Mouse (Mus musculus): Measurements from ENCODE around the gene Lsamp. TPM values are rescaled to one million over a fixed set of nuclear protein-coding genes. Genes with fewer than 3 reads are reported as not detected.

Gene Lsamp
- total and polyA plus RNA-seq, 2 experiments from 2014 or later = 122 to 157 TPM

GRCm38 (mm10) chr16:40316199-40316598 lies 332.0 kb downstream of the Lsamp start:
- H3K4me2 ChIP-seq (ENCODE audit: low read depth, low read length) = no peak overlapping the region
- H3K9me3 ChIP-seq (ENCODE audit: low read length) = no peaks in the 10 kb centered on the region
- H3K4me3 ChIP-seq (ENCODE audit: low read length) = no peak overlapping the region
- ATAC-seq = no peak
- H3K36me3 ChIP-seq (ENCODE audit: insufficient read depth, low read length) = no peaks in the 10 kb centered on the region
- 83% methylated on average over 2 of the region's 2 CpGs for WGBS
- peak; percentile 23 for DNase-seq (ENCODE audit: low spot score)
- H3K4me1 ChIP-seq (ENCODE audit: insufficient read depth, low read length) = no peaks in the 10 kb centered on the region
- H3K9ac ChIP-seq (replicated peaks; ENCODE audit: low read length) = no peak overlapping the region
- H3K27me3 ChIP-seq (ENCODE audit: insufficient read depth, low read length) = no peaks in the 10 kb centered on the region
- no peak overlapping the region for H3K27ac ChIP-seq
- no peak for TF ChIP-seq CTCF (IDR thresholded peaks at IDR 0.05; ENCODE audit: low read depth)

GRCm38 (mm10) chr16:40324811-40325210 lies 340.6 kb downstream of the Lsamp start:
- Histone ChIP-seq H3K36me3 (ENCODE audit: insufficient read depth, low read length) (no peaks in the 10 kb centered on the region), H3K27me3 (ENCODE audit: insufficient read depth, low read length) (no peaks in the 10 kb centered on the region), H3K9ac (replicated peaks; ENCODE audit: low read length) (no peak overlapping the region), H3K27ac (no peak overlapping the region), H3K4me1 (ENCODE audit: insufficient read depth, low read length) (no peaks in the 10 kb centered on the region), H3K9me3 (ENCODE audit: low read length) (no peaks in the 10 kb centered on the region), H3K4me3 (ENCODE audit: low read length) (no peak overlapping the region), H3K4me2 (ENCODE audit: low read depth, low read length) (no peak overlapping the region)
- DNase-seq (ENCODE audit: low spot score) = peak; percentile 25
- TF ChIP-seq CTCF (IDR thresholded peaks at IDR 0.05; ENCODE audit: low read depth) = no peak
- ATAC-seq = peak; percentile 69; the same call in 1 of the 2 replicates
- 85% methylated on average over 3 of the region's 3 CpGs for WGBS

GRCm38 (mm10) chr16:40328249-40328820 lies 344.2 kb downstream of the Lsamp start:
- Histone ChIP-seq H3K27me3 (ENCODE audit: insufficient read depth, low read length) (no peaks in the 10 kb centered on the region), H3K9ac (replicated peaks; ENCODE audit: low read length) (no peak overlapping the region), H3K4me1 (ENCODE audit: insufficient read depth, low read length) (no peaks in the 10 kb centered on the region), H3K36me3 (ENCODE audit: insufficient read depth, low read length) (no peaks in the 10 kb centered on the region), H3K9me3 (ENCODE audit: low read length) (no peaks in the 10 kb centered on the region), H3K4me3 (ENCODE audit: low read length) (no peak overlapping the region), H3K27ac (no peak overlapping the region), H3K4me2 (ENCODE audit: low read depth, low read length) (no peak overlapping the region)
- no peak for ATAC-seq
- no peak for TF ChIP-seq CTCF (IDR thresholded peaks at IDR 0.05; ENCODE audit: low read depth)
- DNase-seq (ENCODE audit: low spot score) = no peak
- 78% methylated on average over 7 of the region's 7 CpGs for WGBS

GRCm38 (mm10) chr16:40369677-40370076 lies 385.5 kb downstream of the Lsamp start:
- Histone ChIP-seq H3K36me3 (ENCODE audit: insufficient read depth, low read length) (no peaks in the 10 kb centered on the region), H3K27ac (no peak overlapping the region), H3K4me1 (ENCODE audit: insufficient read depth, low read length) (peaks cover 5% of the 10 kb centered on the region; the same call in 1 of the 2 replicates), H3K4me2 (ENCODE audit: low read depth, low read length) (no peak overlapping the region), H3K9me3 (ENCODE audit: low read length) (no peaks in the 10 kb centered on the region), H3K4me3 (ENCODE audit: low read length) (no peak overlapping the region), H3K27me3 (ENCODE audit: insufficient read depth, low read length) (no peaks in the 10 kb centered on the region), H3K9ac (replicated peaks; ENCODE audit: low read length) (no peak overlapping the region)
- WGBS = 80% methylated on average over 5 of the region's 5 CpGs
- no peak for DNase-seq (ENCODE audit: low spot score)
- ATAC-seq = no peak
- no peak for TF ChIP-seq CTCF (IDR thresholded peaks at IDR 0.05; ENCODE audit: low read depth)

GRCm38 (mm10) chr16:40371291-40371690 lies 387.1 kb downstream of the Lsamp start:
- TF ChIP-seq CTCF (IDR thresholded peaks at IDR 0.05; ENCODE audit: low read depth) = no peak
- Histone ChIP-seq H3K4me3 (ENCODE audit: low read length) (no peak overlapping the region), H3K4me2 (ENCODE audit: low read depth, low read length) (no peak overlapping the region), H3K9me3 (ENCODE audit: low read length) (no peaks in the 10 kb centered on the region), H3K36me3 (ENCODE audit: insufficient read depth, low read length) (no peaks in the 10 kb centered on the region), H3K4me1 (ENCODE audit: insufficient read depth, low read length) (peaks cover 5% of the 10 kb centered on the region; the same call in 1 of the 2 replicates), H3K27ac (no peak overlapping the region), H3K27me3 (ENCODE audit: insufficient read depth, low read length) (no peaks in the 10 kb centered on the region), H3K9ac (replicated peaks; ENCODE audit: low read length) (no peak overlapping the region)
- DNase-seq (ENCODE audit: low spot score) (no peak), ATAC-seq (no peak)
- whole genome bisulfite sequencing = 86% methylated on average over 1 of the region's 1 CpGs

GRCm38 (mm10) chr16:40375314-40375713 lies 391.2 kb downstream of the Lsamp start:
- no peak for TF ChIP-seq CTCF (IDR thresholded peaks at IDR 0.05; ENCODE audit: low read depth)
- Histone ChIP-seq H3K4me1 (ENCODE audit: insufficient read depth, low read length) (peaks cover 5% of the 10 kb centered on the region; the same call in 1 of the 2 replicates), H3K36me3 (ENCODE audit: insufficient read depth, low read length) (no peaks in the 10 kb centered on the region), H3K4me3 (ENCODE audit: low read length) (no peak overlapping the region), H3K27me3 (ENCODE audit: insufficient read depth, low read length) (no peaks in the 10 kb centered on the region), H3K9me3 (ENCODE audit: low read length) (no peaks in the 10 kb centered on the region), H3K27ac (no peak overlapping the region), H3K4me2 (ENCODE audit: low read depth, low read length) (no peak overlapping the region), H3K9ac (replicated peaks; ENCODE audit: low read length) (no peak overlapping the region)
- DNase-seq (ENCODE audit: low spot score) (no peak), ATAC-seq (no peak)
- WGBS = 90% methylated on average over 4 of the region's 4 CpGs

GRCm38 (mm10) chr16:40377129-40377799 lies 393.1 kb downstream of the Lsamp start:
- DNase-seq (ENCODE audit: low spot score) = no peak
- Histone ChIP-seq H3K27ac (no peak overlapping the region), H3K27me3 (ENCODE audit: insufficient read depth, low read length) (no peaks in the 10 kb centered on the region), H3K36me3 (ENCODE audit: insufficient read depth, low read length) (no peaks in the 10 kb centered on the region), H3K4me3 (ENCODE audit: low read length) (no peak overlapping the region), H3K9me3 (ENCODE audit: low read length) (no peaks in the 10 kb centered on the region), H3K4me2 (ENCODE audit: low read depth, low read length) (no peak overlapping the region), H3K9ac (replicated peaks; ENCODE audit: low read length) (no peak overlapping the region), H3K4me1 (ENCODE audit: insufficient read depth, low read length) (no peaks in the 10 kb centered on the region; the same call in 1 of the 2 replicates)
- no peak for ATAC-seq
- WGBS = 60% methylated on average over 6 of the region's 6 CpGs
- TF ChIP-seq CTCF (IDR thresholded peaks at IDR 0.05; ENCODE audit: low read depth) = no peak
